Mouse (Mus musculus) kidney, adult 11 months (tissue): ENCODE measurements at regions not wholly inside any gene's neighbourhood (a gene's known extent, or its start where the extent isn't known, plus 50 kb on each side); places are given as distances from the start of the nearest gene placed in this dataset.

Experiments used
- DNase-seq: peaks from one replicate; pipeline ENCODE4 v3.0.0; 2022

GRCm38 (mm10) chr6:135629236-135629635 lies 266.9 kb downstream of the Emp1 start:
- no peak for DNase-seq

- DNase-seq: no peak
These were observed 270.3 kb downstream of the Emp1 start for GRCm38 (mm10) chr6:135632671-135633070.

DNA sequence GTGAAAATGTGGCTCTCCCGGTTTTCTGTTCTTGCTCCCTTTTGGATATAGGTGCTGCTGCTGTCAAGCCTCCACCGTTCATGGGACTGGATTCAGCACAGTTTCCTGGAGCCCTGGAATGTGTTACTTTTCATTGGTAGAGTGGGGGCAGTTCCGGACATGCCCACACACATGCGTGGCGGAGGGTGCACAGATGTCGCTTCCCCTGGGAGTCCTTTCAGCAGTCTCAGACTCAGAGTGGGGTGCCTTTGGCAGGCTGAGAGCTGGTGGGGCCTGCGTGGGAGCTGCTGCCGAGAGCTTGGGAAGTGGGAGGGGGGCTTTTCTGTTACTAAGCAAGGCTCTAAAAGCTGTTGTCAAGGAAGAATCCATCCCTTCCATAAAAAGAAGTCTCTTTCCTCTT lies 274.3 kb downstream of the Emp1 start:
- no peak for DNase-seq

DNA sequence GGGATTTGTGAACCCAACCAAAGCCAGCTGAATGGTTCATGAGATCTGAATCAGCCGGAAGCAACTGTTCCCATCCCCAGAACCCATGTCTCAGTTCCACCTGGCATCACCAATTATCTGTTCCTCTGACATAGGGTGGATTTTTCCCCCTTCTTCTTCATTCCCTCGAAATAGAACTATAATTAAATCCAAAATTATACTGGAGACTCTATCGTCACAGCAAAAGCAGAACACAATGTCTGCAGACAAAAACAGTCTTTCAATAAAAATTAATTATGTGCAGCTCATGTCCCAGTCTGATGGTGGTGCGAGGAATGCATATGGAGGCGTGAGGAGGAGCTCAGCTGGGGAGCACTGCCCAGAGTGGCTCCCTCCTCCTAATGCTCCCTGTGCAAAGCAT lies 280.4 kb downstream of the Emp1 start:
- DNase-seq: no peak

DNA sequence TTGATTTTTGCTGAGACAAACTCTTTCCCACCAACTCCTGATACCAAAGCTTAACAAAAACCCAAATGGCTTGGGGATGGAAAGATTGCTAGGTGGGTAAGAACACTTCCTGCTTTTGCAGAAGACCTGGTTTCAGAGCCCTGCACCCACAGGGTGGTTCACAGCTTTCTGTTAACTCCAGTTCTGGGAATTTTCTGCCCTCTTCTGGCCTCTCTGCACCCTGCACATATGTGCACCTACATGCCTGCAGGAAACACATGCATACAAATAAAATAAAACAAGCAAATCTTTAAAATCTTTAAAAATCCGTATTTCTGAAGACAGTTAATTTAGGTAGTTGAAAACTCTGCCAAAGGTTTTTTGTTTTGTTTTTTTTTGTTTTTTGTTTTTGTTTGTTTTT lies 283.8 kb downstream of the Emp1 start:
- no peak for DNase-seq

- DNase-seq: no peak
These were observed 290.7 kb downstream of the Emp1 start for GRCm38 (mm10) chr6:135653002-135653401.

DNA sequence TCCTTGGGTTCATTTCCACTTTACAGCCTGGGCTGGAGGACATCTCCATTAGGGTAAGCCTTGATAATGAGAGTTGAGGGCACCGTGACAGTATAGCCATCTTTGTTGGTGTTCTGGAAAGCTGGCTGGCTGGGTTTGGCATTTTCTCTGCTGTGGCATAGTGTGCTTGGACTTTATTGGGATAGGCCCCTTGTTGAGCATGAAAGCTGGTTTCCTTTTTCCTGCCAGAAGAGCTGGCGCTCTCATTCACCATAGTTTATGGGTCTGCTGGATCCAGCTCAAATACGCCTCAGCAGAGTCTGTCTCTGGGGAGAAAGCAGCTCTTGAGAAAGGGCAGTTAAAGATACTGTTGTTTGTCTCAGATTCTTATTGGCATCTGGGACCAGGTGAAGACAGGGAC lies 300.0 kb downstream of the Emp1 start:
- no peak for DNase-seq

GRCm38 (mm10) chr6:135662801-135663537 lies 300.6 kb downstream of the Emp1 start:
- no peak for DNase-seq
